Mouse (Mus musculus) brain, embryonic 14.5 days (tissue): ENCODE results near the gene Nrde2. TPM values are rescaled to one million over a fixed set of nuclear protein-coding genes. Genes with fewer than 3 reads are reported as not detected.
A peak's percentile ranks its signal among the peaks of the same experiment; 100 is the strongest.

Experiments used
- DNase-seq: peaks from one replicate; pipeline ENCODE4 v3.0.0-alpha.2; 2011; ENCODE audit warnings: low read depth
- CTCF ChIP-seq: fragments of 200-500 bp; IDR thresholded peaks from 2 replicates; pipeline ENCODE4 v1.5.1; 2012; ENCODE audit warnings: inconsistent platforms, mild to moderate bottlenecking, moderate library complexity, borderline replicate concordance; ENCODE audit not compliant: insufficient read depth, insufficient read length; ENCODE audit errors: extremely low read depth
- POLR2A ChIP-seq: fragments of 200-500 bp; IDR thresholded peaks from 2 replicates; pipeline ENCODE4 v1.6.1; 2012; ENCODE audit warnings: mild to moderate bottlenecking, inconsistent platforms, borderline replicate concordance; ENCODE audit not compliant: poor library complexity, insufficient read depth, insufficient read length, severe bottlenecking; ENCODE audit errors: extremely low read depth
- polyA plus RNA-seq: library from polyadenylated mRNA; depleted of rRNA; stranded (reverse); fragments of >200 nt; gene quantifications from 2 replicates; pipeline ENCODE4 v1.2.3, GENCODE M21; 2012; rRNA removed

Nrde2 gene
- polyA plus RNA-seq, 1 experiment, result 16.3 TPM

GRCm38 (mm10) chr12:100088026-100088425 is 71.4 kb downstream of the Nrde2 start:
- no peak for TF ChIP-seq POLR2A
- no peak for TF ChIP-seq CTCF
- DNase-seq, result no peak

- TF ChIP-seq POLR2A (no peak), CTCF (no peak)
- no peak for DNase-seq
Observed at GRCm38 (mm10) chr12:100079636-100080286, 79.7 kb downstream of the Nrde2 start.

GRCm38 (mm10) chr12:100075715-100076114 is 83.7 kb downstream of the Nrde2 start:
- no peak for TF ChIP-seq CTCF
- no peak for TF ChIP-seq POLR2A
- DNase-seq, result peak; percentile 78

Other genes with a start within 250 kb of the Nrde2 start
- gene Kcnk13, start 195.2 kb downstream of the Nrde2 start, polyA plus RNA-seq, result 0.41 and 0.48 TPM in 2 replicates
- 108 and 128 TPM in 2 replicates for gene Psmc1, start 49.5 kb downstream of the Nrde2 start, polyA plus RNA-seq
- 545 and 624 TPM in 2 replicates for gene Calm1, start 39.8 kb upstream of the Nrde2 start, polyA plus RNA-seq